Mouse (Mus musculus) MEL (cell line): ENCODE results near the gene Alx1.

Source experiments
- BHLHE40 ChIP-seq: IDR thresholded peaks from 2 replicates; pipeline ENCODE4 v1.6.1; 2012; ENCODE audit warnings: low read depth, mild to moderate bottlenecking, inconsistent platforms, low read length, improper control_type of control experiment, borderline replicate concordance
- CTCF ChIP-seq, 3 experiments: IDR thresholded peaks in 2 of 3; conservative IDR thresholded peaks in 1 of 3; 2 replicates each; pipeline ENCODE4 v1.5.1; 2011 to 2012; ENCODE audit warnings: low read length in 3 of 3, low read depth in 2 of 3, mild to moderate bottlenecking in 2 of 3, improper control_type of control experiment in 1 of 3, inconsistent platforms in 1 of 3, mixed read lengths in 1 of 3, moderate library complexity in 1 of 3; ENCODE audit not compliant: control insufficient read depth in 1 of 3, insufficient read depth in 1 of 3, poor library complexity in 1 of 3, severe bottlenecking in 1 of 3
- KAT2A ChIP-seq: conservative IDR thresholded peaks from 2 replicates; pipeline ENCODE4 v1.6.1; 2012; ENCODE audit warnings: low read depth, low read length, improper control_type of control experiment, inconsistent platforms
- MAZ ChIP-seq: IDR thresholded peaks from 2 replicates; pipeline ENCODE4 v1.6.1; 2012; ENCODE audit warnings: low read depth, mild to moderate bottlenecking, inconsistent platforms, low read length, improper control_type of control experiment
- NRF1 ChIP-seq: IDR thresholded peaks from 2 replicates; pipeline ENCODE4 v1.6.1; 2014; ENCODE audit warnings: low read depth, mild to moderate bottlenecking, inconsistent platforms, low read length, improper control_type of control experiment, moderate library complexity; ENCODE audit not compliant: poor library complexity, insufficient read depth, severe bottlenecking
- POLR2A ChIP-seq, 2 experiments: IDR thresholded peaks; 2 replicates each; pipeline ENCODE4 v1.6.1; 2011 to 2012; ENCODE audit warnings: low read length in 2 of 2, mild to moderate bottlenecking in 2 of 2, control low read depth in 1 of 2, improper control_type of control experiment in 1 of 2, low read depth in 1 of 2, moderate library complexity in 1 of 2; ENCODE audit not compliant: control insufficient read depth in 1 of 2, insufficient read depth in 1 of 2, poor library complexity in 1 of 2
- POLR2AphosphoS5 ChIP-seq: IDR thresholded peaks from 2 replicates; pipeline ENCODE4 v1.6.1; 2012; ENCODE audit warnings: low read depth, borderline replicate concordance, mild to moderate bottlenecking, inconsistent platforms, low read length, moderate library complexity, mixed read lengths
- RAD21 ChIP-seq: IDR thresholded peaks from 2 replicates; pipeline ENCODE4 v1.6.1; 2011; ENCODE audit warnings: mild to moderate bottlenecking, low read depth, low read length, improper control_type of control experiment
- TAL1 ChIP-seq: IDR thresholded peaks from 2 replicates; pipeline ENCODE4 v1.6.1; 2012; ENCODE audit warnings: mild to moderate bottlenecking, inconsistent platforms, low read length, moderate library complexity, mixed read lengths
- TCF12 ChIP-seq: IDR thresholded peaks from 2 replicates; pipeline ENCODE4 v1.6.1; 2014; ENCODE audit warnings: low read depth, mild to moderate bottlenecking, inconsistent platforms, low read length, improper control_type of control experiment, moderate library complexity
- USF1 ChIP-seq: IDR thresholded peaks from 2 replicates; pipeline ENCODE4 v1.6.1; 2014; ENCODE audit warnings: low read depth, mild to moderate bottlenecking, inconsistent platforms, low read length, improper control_type of control experiment, moderate library complexity
- ZC3H11A ChIP-seq: IDR thresholded peaks from 2 replicates; pipeline ENCODE4 v1.6.1; 2012; ENCODE audit warnings: low read depth, mild to moderate bottlenecking, inconsistent platforms, low read length, improper control_type of control experiment
- ZKSCAN1 ChIP-seq: IDR thresholded peaks from 2 replicates; pipeline ENCODE4 v1.6.1; 2012; ENCODE audit warnings: low read depth, mild to moderate bottlenecking, inconsistent platforms, low read length, improper control_type of control experiment, moderate library complexity

GRCm38 (mm10) chr10:103027931-103028252 lies 2.1 kb downstream of the Alx1 start:
- TF ChIP-seq TAL1 = no peak
- no peak for TF ChIP-seq CTCF (IDR thresholded peaks at IDR 0.05 in 2 of 3, conservative IDR thresholded peaks at IDR 0.05 in 1 of 3; ENCODE audit: control insufficient read depth in 1 of 3, insufficient read depth in 1 of 3, low read depth in 2 of 3, low read length in 3 of 3, poor library complexity in 1 of 3, severe bottlenecking in 1 of 3)
- no peak for TF ChIP-seq POLR2AphosphoS5
- TF ChIP-seq POLR2A (IDR thresholded peaks at IDR 0.05; ENCODE audit: control insufficient read depth in 1 of 2, insufficient read depth in 1 of 2, low read depth in 1 of 2, low read length in 2 of 2, poor library complexity in 1 of 2) = no peak
- TF ChIP-seq USF1 = no peak
- TF ChIP-seq TCF12 = no peak
- TF ChIP-seq KAT2A = no peak
- TF ChIP-seq BHLHE40 = no peak
- no peak for TF ChIP-seq ZC3H11A
- no peak for TF ChIP-seq NRF1
- TF ChIP-seq ZKSCAN1 = no peak
- no peak for TF ChIP-seq MAZ
- no peak for TF ChIP-seq RAD21
